Mouse (Mus musculus) midbrain, embryonic 11.5 days (tissue): ENCODE measurements around the gene Btn1a1. TPM values are rescaled to one million over a fixed set of nuclear protein-coding genes. Genes with fewer than 3 reads are reported as not detected.

Experiments
- ATAC-seq: fragments of 200-750 bp; cut with Nextera tagmentation; 2 replicates; pipeline ENCODE4 v1.8.0; 2017; ENCODE audit warnings: moderate TSS enrichment, moderate library complexity; ENCODE audit not compliant: low FRiP score
- DNase-seq: peaks from one replicate; pipeline ENCODE4 v3.0.0; 2015; ENCODE audit warnings: low spot score; ENCODE audit errors: missing footprints
- H3K27ac ChIP-seq: fragments of 300-500 bp; sonication (generic); 2 replicates; pipeline ENCODE4 v1.5.1; 2014; ENCODE audit warnings: low read depth, low read length
- H3K27me3 ChIP-seq: fragments of 300-500 bp; sonication (generic); 2 replicates; pipeline ENCODE4 v1.6.1; 2014; ENCODE audit warnings: mild to moderate bottlenecking, low read length, moderate library complexity, mixed read lengths; ENCODE audit not compliant: control insufficient read depth, insufficient read depth
- H3K36me3 ChIP-seq: fragments of 300-500 bp; sonication (generic); 2 replicates; pipeline ENCODE4 v1.6.1; 2014; ENCODE audit warnings: mild to moderate bottlenecking, low read length, moderate library complexity, mixed read lengths; ENCODE audit not compliant: control insufficient read depth, insufficient read depth
- H3K4me1 ChIP-seq: fragments of 300-500 bp; sonication (generic); 2 replicates; pipeline ENCODE4 v1.6.1; 2014; ENCODE audit warnings: low read length; ENCODE audit not compliant: control insufficient read depth, insufficient read depth
- H3K4me2 ChIP-seq: fragments of 300-500 bp; sonication (generic); 2 replicates; pipeline ENCODE4 v1.6.1; 2014; ENCODE audit warnings: mild to moderate bottlenecking, moderate library complexity
- H3K4me3 ChIP-seq: fragments of 300-500 bp; sonication (generic); 2 replicates; pipeline ENCODE4 v1.5.1; 2014; ENCODE audit warnings: low read depth, low read length
- H3K9ac ChIP-seq: fragments of 300-500 bp; sonication (generic); 2 replicates; pipeline ENCODE4 v1.6.1; 2014; ENCODE audit warnings: low read length
- H3K9me3 ChIP-seq: fragments of 300-500 bp; sonication (generic); 2 replicates; pipeline ENCODE4 v1.6.1; 2016; ENCODE audit warnings: low read length; ENCODE audit not compliant: control insufficient read depth
- WGBS: fragments of 180-500 bp; shearing (Covaris S2); extraction: QIAGEN DNeasy Blood & Tissue Kit; methylation state at CpG from one replicate; pipeline ENCODE4 v1.1.7; 2014; 5-methylcytosine and 5-hydroxymethylcytosine counted together
- polyA plus RNA-seq: library from polyadenylated mRNA; unstranded; fragments of >200 nt; fragmentation: Nextera tagmentation; extraction: Ambion mirVana; gene quantifications from 2 replicates; pipeline ENCODE4 v1.2.1, GENCODE M21; 2014

The Btn1a1 gene
- not detected in 2 replicates for polyA plus RNA-seq

DNA sequence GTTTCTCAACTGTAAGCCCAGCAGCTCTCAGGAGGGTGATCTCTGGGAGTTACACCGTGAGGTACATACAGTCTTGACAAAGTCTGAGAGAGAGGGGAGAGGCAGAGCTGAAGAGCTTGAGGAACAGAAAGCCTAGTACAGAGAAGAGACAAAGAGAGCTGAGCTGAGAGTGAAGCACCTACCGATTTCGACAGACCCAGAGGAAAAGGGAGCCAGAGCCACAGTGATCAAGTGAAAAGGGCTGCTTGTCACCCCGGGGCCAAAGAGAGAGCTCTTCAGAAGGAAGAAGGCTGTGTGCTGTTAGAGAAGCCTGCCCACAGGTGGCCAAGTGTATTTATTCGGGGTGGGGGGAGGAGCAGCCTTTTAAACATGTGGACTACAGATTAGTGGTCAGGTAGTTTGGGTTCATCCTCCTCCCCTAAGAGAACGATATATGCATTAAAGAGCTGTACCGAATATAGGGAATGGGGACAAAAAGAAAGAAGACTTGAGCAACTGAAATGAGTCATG, at the start of gene Btn1a1:
Btn1a1 (minus strand) TSS at position 302 of the 510 bp plus-strand sequence.
- Histone ChIP-seq H3K4me3 (peak within 1 kb of the TSS; percentile 50), H3K9me3 (no peaks in the 10 kb centered on the region), H3K9ac (peak within 1 kb of the TSS; percentile 57), H3K36me3 (no peaks in the 10 kb centered on the region), H3K4me2 (peak within 1 kb of the TSS; percentile 78), H3K27me3 (peaks cover 3% of the 10 kb centered on the region; the same call in 1 of the 2 replicates), H3K27ac (no peak within 1 kb of the TSS), H3K4me1 (peaks cover 7% of the 10 kb centered on the region; the same call in 1 of the 2 replicates)
- 5% methylated on average over 7 of the region's 7 CpGs for WGBS
- DNase-seq (peak; percentile 92), ATAC-seq (no peak)

DNA sequence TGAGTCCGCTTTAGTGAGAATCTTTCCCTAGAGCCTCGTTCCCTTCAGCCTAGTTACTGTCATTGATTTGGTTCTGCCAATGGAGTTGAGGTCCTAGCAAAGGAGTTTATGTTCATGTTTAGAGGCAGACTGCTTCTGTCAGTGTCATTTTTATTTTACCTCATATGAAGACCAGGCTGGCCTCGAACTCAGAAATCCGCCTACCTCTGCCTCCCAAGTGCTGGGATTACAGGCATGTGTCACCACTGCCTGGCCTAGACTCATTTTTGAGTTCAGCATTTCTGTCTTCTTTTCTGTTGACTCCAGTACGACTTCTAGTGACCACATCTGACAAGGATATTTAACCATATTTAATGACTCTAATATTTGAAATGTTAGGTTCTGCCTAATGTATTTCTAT, 49.6 kb upstream of the Btn1a1 start:
- DNase-seq: peak; percentile 78
- Histone ChIP-seq H3K4me3 (no peak overlapping the region), H3K4me1 (no peaks in the 10 kb centered on the region), H3K9me3 (no peaks in the 10 kb centered on the region), H3K27me3 (no peaks in the 10 kb centered on the region), H3K9ac (no peak overlapping the region), H3K4me2 (no peak overlapping the region), H3K36me3 (no peaks in the 10 kb centered on the region), H3K27ac (no peak overlapping the region)
- no peak for ATAC-seq
- WGBS: 74% methylated on average over 5 of the region's 5 CpGs

DNA sequence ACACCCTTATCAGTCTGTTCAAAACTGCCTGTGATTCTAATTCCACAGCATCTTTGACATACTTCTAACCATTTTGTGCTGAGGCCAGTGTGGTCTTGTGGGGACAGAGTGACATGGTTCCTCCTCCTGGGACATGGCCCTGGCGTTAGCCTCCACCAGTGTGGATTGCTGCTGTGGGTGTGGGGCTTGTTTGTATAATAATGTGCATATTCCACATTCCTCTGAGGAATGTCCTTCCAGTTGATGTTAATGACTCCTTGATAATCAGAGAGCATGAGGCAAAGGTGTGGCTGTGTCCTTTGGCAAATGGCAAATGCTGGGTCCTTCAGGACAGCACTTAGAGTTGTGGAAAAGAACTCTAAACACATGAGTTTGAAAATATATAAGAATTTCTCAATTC, 47.8 kb upstream of the Btn1a1 start:
- Histone ChIP-seq H3K27ac (no peak overlapping the region), H3K4me3 (no peak overlapping the region), H3K4me2 (no peak overlapping the region), H3K36me3 (no peaks in the 10 kb centered on the region), H3K27me3 (no peaks in the 10 kb centered on the region), H3K9ac (no peak overlapping the region), H3K9me3 (no peaks in the 10 kb centered on the region), H3K4me1 (no peaks in the 10 kb centered on the region)
- WGBS: 82% methylated on average over 1 of the region's 1 CpGs
- no peak for ATAC-seq
- DNase-seq: no peak

DNA sequence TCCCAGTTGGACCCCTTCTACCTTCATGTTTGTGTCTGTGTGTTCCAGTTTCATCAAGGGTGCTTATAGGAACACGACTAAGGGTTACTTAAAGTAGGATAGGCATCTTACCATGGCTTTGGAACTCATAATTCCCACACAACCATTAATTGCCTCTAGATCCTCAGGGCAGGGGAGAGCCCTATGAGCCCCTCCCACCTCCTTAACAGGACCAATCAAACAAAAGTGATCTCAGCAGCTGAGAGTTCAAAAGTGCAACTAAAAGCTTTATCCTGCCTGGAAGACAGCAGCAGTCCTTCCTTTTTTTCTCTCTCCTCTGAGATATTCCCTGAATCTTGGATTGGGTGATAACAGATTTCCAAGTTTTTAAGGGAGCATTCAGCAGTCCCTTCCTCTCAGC, 44.4 kb upstream of the Btn1a1 start:
- H3K27ac ChIP-seq: no peak overlapping the region
- H3K27me3 ChIP-seq: peaks cover 2% of the 10 kb centered on the region; the same call in 1 of the 2 replicates
- WGBS: 40% methylated on average over 1 of the region's 1 CpGs
- H3K36me3 ChIP-seq: no peaks in the 10 kb centered on the region
- no peak overlapping the region for H3K4me2 ChIP-seq
- no peak overlapping the region for H3K4me3 ChIP-seq
- H3K9ac ChIP-seq: no peak overlapping the region
- H3K4me1 ChIP-seq: peaks cover 8% of the 10 kb centered on the region; the same call in 1 of the 2 replicates
- H3K9me3 ChIP-seq: no peaks in the 10 kb centered on the region
- DNase-seq: no peak
- no peak for ATAC-seq

DNA sequence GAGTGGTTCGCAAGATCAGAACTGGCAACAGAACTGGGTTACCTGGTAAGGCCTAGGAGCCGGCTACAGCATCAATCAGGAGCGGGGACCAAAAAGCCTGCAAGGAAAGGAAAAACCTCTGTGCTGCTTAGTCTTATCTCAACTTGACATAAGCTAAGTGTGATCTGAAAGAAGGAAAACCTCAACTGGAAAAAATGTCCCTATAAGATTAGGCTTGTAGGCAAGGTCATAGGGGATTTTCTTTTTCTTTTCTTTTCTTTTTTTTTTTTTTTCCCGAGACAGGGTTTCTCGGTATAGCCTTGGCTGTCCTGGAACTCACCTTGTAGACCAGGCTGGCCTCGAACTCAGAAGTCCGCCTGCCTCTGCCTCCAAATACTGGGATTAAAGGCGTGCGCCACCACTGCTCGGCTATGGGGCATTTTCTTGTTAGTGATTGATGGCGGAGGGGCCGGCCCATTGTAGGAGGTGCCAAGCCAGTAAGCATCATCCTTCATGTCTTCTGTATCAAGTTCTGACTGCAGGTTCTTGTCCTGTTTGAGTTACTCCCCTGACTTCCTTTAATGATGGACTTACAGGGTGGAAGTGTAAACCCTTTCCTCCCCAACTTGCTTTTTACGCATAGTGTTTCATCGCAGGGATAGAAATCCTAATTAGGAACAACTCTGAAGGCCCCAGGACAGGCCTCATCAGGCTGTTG, 41.3 kb upstream of the Btn1a1 start:
- Histone ChIP-seq H3K27ac (no peak overlapping the region), H3K4me1 (peaks cover 13% of the 10 kb centered on the region; the same call in 1 of the 2 replicates), H3K4me2 (no peak overlapping the region), H3K4me3 (peak overlapping the region; percentile 30; the same call in 1 of the 2 replicates), H3K9me3 (no peaks in the 10 kb centered on the region), H3K36me3 (no peaks in the 10 kb centered on the region), H3K27me3 (peaks cover 2% of the 10 kb centered on the region; the same call in 1 of the 2 replicates), H3K9ac (no peak overlapping the region)
- 11% methylated on average over 14 of the region's 14 CpGs for WGBS
- no peak for DNase-seq
- peak; percentile 34; the same call in 1 of the 2 replicates for ATAC-seq

DNA sequence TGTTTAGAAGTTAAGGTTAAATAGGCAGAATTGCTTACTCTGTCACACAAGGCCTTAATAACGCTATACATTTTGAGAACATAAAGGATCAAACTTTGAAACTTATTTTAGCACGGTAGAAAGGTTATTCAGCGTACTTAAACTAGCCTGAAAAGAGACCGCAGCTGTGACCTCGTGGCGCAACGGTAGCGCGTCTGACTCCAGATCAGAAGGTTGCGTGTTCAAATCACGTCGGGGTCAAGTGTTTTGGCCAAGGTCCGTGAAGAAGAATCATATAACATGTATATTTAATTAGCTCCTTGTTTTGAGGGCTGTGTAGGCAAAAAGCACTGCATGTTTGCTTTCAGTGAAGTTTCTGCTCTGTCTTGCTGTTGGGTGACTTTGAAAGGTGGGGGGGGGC, 40.6 kb upstream of the Btn1a1 start:
- H3K9ac ChIP-seq: no peak overlapping the region
- peak; percentile 58; the same call in 1 of the 2 replicates for ATAC-seq
- DNase-seq: peak; percentile 99
- peak overlapping the region; percentile 39 for H3K4me2 ChIP-seq
- peaks cover 13% of the 10 kb centered on the region; the same call in 1 of the 2 replicates for H3K4me1 ChIP-seq
- no peak overlapping the region for H3K27ac ChIP-seq
- H3K36me3 ChIP-seq: no peaks in the 10 kb centered on the region
- WGBS: 0% methylated on average over 13 of the region's 13 CpGs
- H3K27me3 ChIP-seq: peaks cover 2% of the 10 kb centered on the region; the same call in 1 of the 2 replicates
- H3K9me3 ChIP-seq: no peaks in the 10 kb centered on the region
- peak overlapping the region; percentile 30 for H3K4me3 ChIP-seq

DNA sequence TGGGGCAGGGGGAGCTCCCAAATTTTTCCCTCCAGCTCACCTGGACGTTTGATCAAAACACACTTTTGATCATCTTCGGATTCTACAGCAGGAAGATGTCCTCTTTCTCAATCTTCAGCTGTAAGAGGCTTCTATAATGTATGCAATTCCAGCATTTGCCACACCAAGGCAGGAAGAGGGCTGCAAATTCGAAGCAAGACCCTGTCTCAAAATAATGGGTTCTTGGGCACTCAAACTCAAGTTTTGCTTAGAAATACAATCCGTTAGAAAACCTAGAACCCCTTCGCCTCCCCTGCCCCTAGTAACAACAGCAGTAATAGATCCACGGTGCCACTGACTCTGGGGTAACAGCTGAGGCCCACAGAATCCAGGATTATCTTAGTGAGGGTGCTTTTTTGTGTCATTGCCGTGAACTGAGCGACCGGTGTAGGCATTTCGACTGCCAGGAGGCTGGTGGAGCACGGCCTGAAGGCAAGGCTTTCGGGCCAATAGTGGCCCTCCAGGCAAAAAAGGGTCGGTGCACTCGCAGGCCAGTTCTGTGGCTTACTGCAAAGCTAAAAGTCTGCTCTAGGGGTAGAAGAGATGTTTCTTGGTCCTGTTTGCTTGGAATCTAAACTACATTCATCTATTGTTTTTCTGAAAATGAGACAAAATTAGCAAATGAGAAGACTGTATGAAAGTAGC, 40.1 kb upstream of the Btn1a1 start:
- WGBS: 2% methylated on average over 14 of the region's 14 CpGs
- peak overlapping the region; percentile 30 for H3K4me3 ChIP-seq
- H3K4me2 ChIP-seq: peak overlapping the region; percentile 39
- no peak overlapping the region for H3K27ac ChIP-seq
- DNase-seq: peak; percentile 94
- peaks cover 13% of the 10 kb centered on the region; the same call in 1 of the 2 replicates for H3K4me1 ChIP-seq
- no peaks in the 10 kb centered on the region for H3K9me3 ChIP-seq
- peaks cover 2% of the 10 kb centered on the region; the same call in 1 of the 2 replicates for H3K27me3 ChIP-seq
- H3K36me3 ChIP-seq: no peaks in the 10 kb centered on the region
- ATAC-seq: peak; percentile 65; the same call in 1 of the 2 replicates
- H3K9ac ChIP-seq: peak overlapping the region; percentile 31

DNA sequence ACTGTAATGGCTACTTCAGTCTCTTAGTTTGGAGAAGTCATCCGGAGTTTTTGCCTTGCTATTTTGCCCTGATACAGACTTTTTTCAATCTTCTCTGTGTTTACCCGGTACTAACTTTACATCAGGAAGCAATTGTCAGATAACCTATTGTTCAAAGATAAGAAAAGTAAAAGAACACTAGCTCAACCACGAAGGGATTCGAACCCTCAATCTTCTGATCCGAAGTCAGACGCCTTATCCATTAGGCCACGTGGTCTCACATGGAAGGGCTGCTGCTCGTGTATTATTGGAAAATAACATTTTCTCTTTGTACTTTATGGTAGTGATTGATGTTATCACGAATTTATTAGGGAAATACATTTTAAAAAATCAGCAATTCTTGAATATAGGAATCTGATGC, 38.1 kb upstream of the Btn1a1 start:
- Histone ChIP-seq H3K4me1 (peaks cover 13% of the 10 kb centered on the region; the same call in 1 of the 2 replicates), H3K27ac (no peak overlapping the region), H3K9me3 (no peaks in the 10 kb centered on the region), H3K27me3 (peaks cover 2% of the 10 kb centered on the region; the same call in 1 of the 2 replicates), H3K4me3 (0 out of 2 replicates have a peak overlapping the region, but pooled peaks have one; percentile 4), H3K4me2 (0 out of 2 replicates have a peak overlapping the region, but pooled peaks have one; percentile 18), H3K9ac (no peak overlapping the region), H3K36me3 (no peaks in the 10 kb centered on the region)
- DNase-seq (peak; percentile 98), ATAC-seq (no peak; the same call in 1 of the 2 replicates)
- WGBS: under 1% methylated on average over 9 of the region's 9 CpGs
